In genomic region chr1:77183965-77184364, GRCm38 (mm10) we compare ENCODE assay signal across 14 mouse cellular contexts.
DNase-seq lines count a peak whose midpoint lies in the region; ATAC-seq and TF ChIP-seq lines count a peak whose summit lies in the region.
"Had no signal": no experiment of that assay in that cellular context is flagged by ENCODE, and none has a peak within 500 bp of the region (broad histone marks: within the 10 kb centered on the region; RNA-seq: fewer than 3 reads in every experiment).

No protein-coding gene starts in this region.

- no peaks in the 10 kb centered on the region for H3K79me2 ChIP-seq in heart, adult 2 months (replicated peaks; ENCODE audit: control insufficient read depth, insufficient read depth, low read length)

- no peaks in the 10 kb centered on the region; the same call in 1 of the 2 replicates for H3K36me3 ChIP-seq in heart, adult 2 months (ENCODE audit: control insufficient read depth, insufficient read depth, low read length)
- H3K36me3 ChIP-seq in heart, embryonic 11.5 days (ENCODE audit: control insufficient read depth, insufficient read depth, low read length) = no peaks in the 10 kb centered on the region
- no peaks in the 10 kb centered on the region for H3K36me3 ChIP-seq in liver, postnatal 0 days (replicated peaks; ENCODE audit: insufficient read depth, low read length)
- H3K36me3 ChIP-seq in liver, embryonic 11.5 days (ENCODE audit: control insufficient read depth, insufficient read depth, low read length) = no peaks in the 10 kb centered on the region
- H3K36me3 ChIP-seq in limb, embryonic 10.5 days = no peaks in the 10 kb centered on the region
- H3K36me3 ChIP-seq: forebrain, embryonic 10.5 days; liver, embryonic 12.5 days had no signal

- no peak overlapping the region for H3K4me3 ChIP-seq in heart, adult 2 months
- H3K4me3 ChIP-seq in heart, embryonic 11.5 days (ENCODE audit: low read depth, low read length) = no peak overlapping the region
- H3K4me3 ChIP-seq in liver, postnatal 0 days (ENCODE audit: low read depth, low read length) = no peak overlapping the region
- H3K4me3 ChIP-seq in liver, embryonic 11.5 days (ENCODE audit: low read depth, low read length) = no peak overlapping the region
- no peak overlapping the region for H3K4me3 ChIP-seq in limb, embryonic 10.5 days
- H3K4me3 ChIP-seq: forebrain, embryonic 10.5 days; liver, embryonic 12.5 days; megakaryocyte, embryonic 14.5 days had no signal

- TF ChIP-seq POLR2A in heart, adult 2 months (IDR thresholded peaks at IDR 0.05; ENCODE audit: insufficient read depth, low read depth, low read length) = no peak

- no peak overlapping the region for H3K27ac ChIP-seq in heart, adult 2 months
- H3K27ac ChIP-seq in heart, embryonic 11.5 days (ENCODE audit: low read depth, low read length) = no peak overlapping the region
- no peak overlapping the region for H3K27ac ChIP-seq in liver, postnatal 0 days (ENCODE audit: low read depth)
- H3K27ac ChIP-seq in liver, embryonic 11.5 days (ENCODE audit: low read depth, low read length) = no peak overlapping the region
- no peak overlapping the region for H3K27ac ChIP-seq in limb, embryonic 10.5 days
- H3K27ac ChIP-seq: forebrain, embryonic 10.5 days; liver, embryonic 12.5 days had no signal

- TF ChIP-seq CTCF in heart, adult 2 months (IDR thresholded peaks at IDR 0.05) = peak; percentile 54
- TF ChIP-seq CTCF in liver, postnatal 0 days (IDR thresholded peaks at IDR 0.05; ENCODE audit: low read depth) = peak; percentile 45

- H3K4me1 ChIP-seq in heart, adult 2 months (ENCODE audit: control insufficient read depth, insufficient read depth, low read length) = peaks cover 3% of the 10 kb centered on the region
- H3K4me1 ChIP-seq in heart, embryonic 11.5 days (ENCODE audit: control insufficient read depth, insufficient read depth, low read length) = no peaks in the 10 kb centered on the region
- H3K4me1 ChIP-seq in liver, postnatal 0 days (ENCODE audit: insufficient read depth) = no peaks in the 10 kb centered on the region
- H3K4me1 ChIP-seq in liver, embryonic 11.5 days (replicated peaks; ENCODE audit: control insufficient read depth, insufficient read depth, low read length) = no peaks in the 10 kb centered on the region
- H3K4me1 ChIP-seq in limb, embryonic 10.5 days = peaks cover 18% of the 10 kb centered on the region
- H3K4me1 ChIP-seq: liver, embryonic 12.5 days; megakaryocyte, embryonic 14.5 days had no signal

- no peak overlapping the region for H3K9ac ChIP-seq in heart, adult 2 months (ENCODE audit: low read depth, low read length)
- H3K9ac ChIP-seq in heart, embryonic 11.5 days (ENCODE audit: low read depth, low read length) = no peak overlapping the region
- H3K9ac ChIP-seq in liver, postnatal 0 days (replicated peaks) = no peak overlapping the region
- no peak overlapping the region for H3K9ac ChIP-seq in liver, embryonic 11.5 days (ENCODE audit: low read depth, low read length)
- H3K9ac ChIP-seq: liver, embryonic 12.5 days had no signal

- ATAC-seq in heart, embryonic 11.5 days (replicated peaks; ENCODE audit: insufficient number of reproducible peaks, low FRiP score, low TSS enrichment) = no peak
- no peak for ATAC-seq in liver, postnatal 0 days
- no peak for ATAC-seq in liver, embryonic 11.5 days (replicated peaks; ENCODE audit: low FRiP score)
- peak; percentile 74 for ATAC-seq in megakaryocyte progenitor cell, adult 5-6 weeks (replicated peaks; ENCODE audit: poor library complexity)
- no peak for ATAC-seq in activated CD4-positive, CD25-positive, alpha-beta regulatory T cell, adult 4 months
- ATAC-seq: hindbrain, embryonic 16.5 days; liver, embryonic 12.5 days had no signal

- no peak for DNase-seq in heart, adult 2 months
- no peak for DNase-seq in liver, postnatal 0 days
- DNase-seq in liver, embryonic 11.5 days (ENCODE audit: low spot score) = no peak
- peak; percentile 7 for DNase-seq in NIH3T3 (ENCODE audit: low read depth)
- DNase-seq in limb, embryonic 10.5 days (ENCODE audit: low spot score) = no peak
- DNase-seq: heart, adult 18-20 months; kidney, adult 9 months had no signal

- intact Hi-C loops in heart, adult 2 months (cut with DNase I) = no loop called here

- H3K9me3 ChIP-seq in heart, embryonic 11.5 days (replicated peaks; ENCODE audit: control insufficient read depth, low read length) = no peaks in the 10 kb centered on the region
- H3K9me3 ChIP-seq in liver, postnatal 0 days (ENCODE audit: low read length) = no peaks in the 10 kb centered on the region
- H3K9me3 ChIP-seq in liver, embryonic 11.5 days (ENCODE audit: control insufficient read depth, low read length) = no peaks in the 10 kb centered on the region
- H3K9me3 ChIP-seq in limb, embryonic 10.5 days (replicated peaks) = no peaks in the 10 kb centered on the region
- H3K9me3 ChIP-seq: forebrain, embryonic 10.5 days; liver, embryonic 12.5 days had no signal

- no peak overlapping the region for H3K4me2 ChIP-seq in heart, embryonic 11.5 days
- H3K4me2 ChIP-seq in liver, postnatal 0 days (ENCODE audit: low read depth, low read length) = no peak overlapping the region
- H3K4me2 ChIP-seq in liver, embryonic 11.5 days = no peak overlapping the region
- H3K4me2 ChIP-seq: liver, embryonic 12.5 days had no signal

- WGBS in heart, adult 2 months = 93% methylated on average over 2 of the region's 2 CpGs
- 70% methylated on average over 2 of the region's 2 CpGs for WGBS in heart, embryonic 11.5 days (ENCODE audit: insufficient replicate concordance)
- 72% methylated on average over 2 of the region's 2 CpGs for WGBS in liver, postnatal 0 days (ENCODE audit: insufficient replicate concordance)
- 81% methylated on average over 2 of the region's 2 CpGs for WGBS in liver, embryonic 11.5 days
- WGBS in limb, embryonic 10.5 days = 86% methylated on average over 2 of the region's 2 CpGs

- no peaks in the 10 kb centered on the region for H3K27me3 ChIP-seq in heart, adult 2 months (ENCODE audit: control insufficient read depth, insufficient read depth, low read length)
- no peaks in the 10 kb centered on the region for H3K27me3 ChIP-seq in heart, embryonic 11.5 days (ENCODE audit: control insufficient read depth, insufficient read depth, low read length)
- H3K27me3 ChIP-seq in liver, postnatal 0 days (ENCODE audit: insufficient read depth, low read length) = no peaks in the 10 kb centered on the region
- H3K27me3 ChIP-seq in liver, embryonic 11.5 days (replicated peaks; ENCODE audit: control insufficient read depth, insufficient read depth, low read length) = no peaks in the 10 kb centered on the region
- no peaks in the 10 kb centered on the region; the same call in 1 of the 2 replicates for H3K27me3 ChIP-seq in limb, embryonic 10.5 days (ENCODE audit: low read depth, poor library complexity, severe bottlenecking)
- H3K27me3 ChIP-seq: liver, embryonic 12.5 days; megakaryocyte, embryonic 14.5 days had no signal

- TF ChIP-seq EP300 in heart, adult 2 months (IDR thresholded peaks at IDR 0.05; ENCODE audit: insufficient read depth, low read depth, low read length) = no peak
- no peak for TF ChIP-seq EP300 in liver, postnatal 0 days (IDR thresholded peaks at IDR 0.05; ENCODE audit: low read depth)
